Mouse (Mus musculus): Measurements from ENCODE around the gene Ano4.

DNA sequence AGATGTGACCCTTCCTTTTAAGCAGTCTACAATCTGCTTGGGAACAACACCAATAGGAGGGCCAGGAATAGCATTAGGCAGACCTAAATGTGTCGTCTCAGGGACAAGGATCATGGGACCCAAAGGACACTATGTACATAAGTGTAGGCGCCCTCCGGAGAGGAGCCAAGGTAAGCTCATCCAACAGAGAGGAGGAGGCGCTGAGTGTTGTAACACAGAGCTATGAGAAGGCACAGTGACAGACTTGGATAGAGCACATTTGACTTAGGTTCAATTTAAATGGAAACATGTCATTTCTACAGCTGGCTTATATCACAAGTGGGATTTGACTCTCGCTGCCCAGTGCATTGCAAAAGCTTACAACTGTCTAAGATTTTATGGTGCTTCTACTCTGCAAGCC, 376.0 kb downstream of the Ano4 start:
- TF ChIP-seq CTCF (IDR thresholded peaks at IDR 0.05; ENCODE audit: extremely low read depth, insufficient read depth, low read length): no peak
- TF ChIP-seq POLR2A (IDR thresholded peaks at IDR 0.05; ENCODE audit: extremely low read depth, insufficient read depth, low read length): no peak
